Mouse (Mus musculus): Measurements from ENCODE around the gene Gtf3c4. TPM values are rescaled to one million over a fixed set of nuclear protein-coding genes. Genes with fewer than 3 reads are reported as not detected.

Gene Gtf3c4
- 6.9 and 7.7 TPM in 2 replicates for polyA plus RNA-seq (2015; fragmentation: Nextera tagmentation; extraction: Ambion mirVana)

GRCm38 (mm10) chr2:28840222-28840951 lies at the start of gene Gtf3c4, which contains the start of gene Ddx31:
Gene Gtf3c4, minus strand, starts transcription at chr2:28840360.
Gene Ddx31, plus strand, starts transcription at chr2:28840406.

Other genes starting within 250 kb of the Gtf3c4 start
- 1.4 and 7.6 TPM in 2 replicates for gene Gfi1b, start 218.4 kb downstream of the Gtf3c4 start, polyA plus RNA-seq (2015; fragmentation: Nextera tagmentation; extraction: Ambion mirVana)
- 7.1 and 10.8 TPM in 2 replicates for gene Tsc1, start 199.1 kb downstream of the Gtf3c4 start, polyA plus RNA-seq (2015; fragmentation: Nextera tagmentation; extraction: Ambion mirVana)
- 3.8 and 4.6 TPM in 2 replicates for gene Spaca9, start 140.6 kb downstream of the Gtf3c4 start, polyA plus RNA-seq (2015; fragmentation: Nextera tagmentation; extraction: Ambion mirVana)
- gene Ak8, start 140.2 kb downstream of the Gtf3c4 start, polyA plus RNA-seq (2015; fragmentation: Nextera tagmentation; extraction: Ambion mirVana), result 1.2 and 1.8 TPM in 2 replicates
- 4.3 and 6.3 TPM in 2 replicates for gene Ddx31, start within 50 bp of the Gtf3c4 start, polyA plus RNA-seq (2015; fragmentation: Nextera tagmentation; extraction: Ambion mirVana)
- gene Barhl1, start 76.3 kb upstream of the Gtf3c4 start, polyA plus RNA-seq (2015; fragmentation: Nextera tagmentation; extraction: Ambion mirVana), result 0.07 TPM in 1 of 2 replicates, not detected in the other
- gene Cfap77, start 214.7 kb upstream of the Gtf3c4 start, polyA plus RNA-seq (2015; fragmentation: Nextera tagmentation; extraction: Ambion mirVana), result 1.2 and 1.3 TPM in 2 replicates
- gene Ttf1, start 219.9 kb upstream of the Gtf3c4 start, polyA plus RNA-seq (2015; fragmentation: Nextera tagmentation; extraction: Ambion mirVana), result 6.4 and 6.8 TPM in 2 replicates

All from adrenal gland, postnatal 0 days (tissue).